Mouse (Mus musculus): ENCODE results near the gene Ncstn. TPM values are rescaled to one million over a fixed set of nuclear protein-coding genes. Genes with fewer than 3 reads are reported as not detected.

The Ncstn gene
- polyA plus RNA-seq, 1 experiment from 2014 or later: 133 TPM

DNA sequence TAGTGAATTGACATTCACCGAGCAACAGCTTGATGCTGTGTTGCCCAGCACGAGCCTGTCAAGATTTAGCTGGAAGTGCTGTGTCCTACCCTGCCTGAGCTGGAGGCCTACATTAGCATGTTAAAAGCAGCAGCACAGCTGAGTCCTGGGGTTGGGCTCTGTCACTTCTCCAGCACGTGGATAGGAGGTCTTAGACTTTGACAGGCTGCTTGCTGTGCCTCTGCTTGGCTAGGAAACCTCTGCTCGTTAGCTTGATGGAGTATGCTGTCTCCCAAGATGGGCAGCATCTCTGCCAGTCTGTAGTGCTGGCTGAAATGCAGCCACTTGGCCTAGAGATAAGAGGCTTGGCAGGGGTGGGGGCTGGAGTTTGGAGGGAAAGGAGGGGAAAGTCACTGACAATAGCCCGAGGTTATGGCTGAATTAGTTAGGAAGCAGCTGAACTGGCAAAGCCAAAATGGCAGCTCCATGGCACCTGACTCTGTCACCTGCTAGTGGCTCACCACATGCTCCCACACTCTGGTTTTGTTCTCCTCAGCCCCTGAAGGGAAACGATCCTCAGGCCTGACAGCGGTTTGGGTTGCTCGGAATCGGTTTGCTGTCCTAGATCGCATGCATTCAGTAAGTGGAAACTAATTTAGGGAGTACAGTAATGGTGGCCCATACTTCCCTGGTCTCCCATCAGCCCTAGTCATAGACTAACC, 25.3 kb upstream of the Ncstn start:
- DNase-seq (no peak), ATAC-seq (ENCODE audit: insufficient read depth) (no peak)
- no peak overlapping the region for H3K4me3 ChIP-seq (ENCODE audit: low read depth, low read length)
- 82% methylated on average over 10 of the region's 10 CpGs for WGBS
- H3K9ac ChIP-seq: no peak overlapping the region
- H3K27me3 ChIP-seq (ENCODE audit: insufficient read depth, low read length): no peaks in the 10 kb centered on the region
- H3K4me2 ChIP-seq: no peak overlapping the region
- H3K27ac ChIP-seq (ENCODE audit: low read depth): no peak overlapping the region
- no peak for TF ChIP-seq CTCF (IDR thresholded peaks at IDR 0.05; ENCODE audit: low read depth)
- no peaks in the 10 kb centered on the region for H3K9me3 ChIP-seq (ENCODE audit: low read depth, low read length)
- peaks cover 99% of the 10 kb centered on the region for H3K36me3 ChIP-seq (ENCODE audit: insufficient read depth)
- no peaks in the 10 kb centered on the region for H3K4me1 ChIP-seq (ENCODE audit: insufficient read depth)

DNA sequence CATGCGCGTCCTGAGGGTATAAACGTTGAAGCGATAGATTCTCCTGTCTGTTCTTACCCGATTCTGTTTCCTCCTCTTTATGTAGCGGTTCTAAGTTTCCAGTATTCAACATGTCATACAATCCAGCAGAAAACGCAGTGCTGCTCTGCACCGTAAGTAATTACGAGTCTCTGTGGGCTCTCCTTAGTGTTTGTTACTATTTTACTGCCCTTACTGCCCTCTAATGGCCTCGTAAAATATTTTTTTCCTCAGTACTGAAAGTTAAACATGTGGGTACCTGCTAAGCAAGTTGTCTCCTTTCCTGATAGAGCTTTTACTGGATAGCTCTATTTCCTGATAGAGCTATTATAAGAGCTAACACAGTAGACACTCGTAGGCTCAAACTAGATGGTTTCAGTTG, 22.5 kb upstream of the Ncstn start:
- TF ChIP-seq CTCF (IDR thresholded peaks at IDR 0.05; ENCODE audit: low read depth): no peak
- WGBS: 80% methylated on average over 11 of the region's 11 CpGs

DNA sequence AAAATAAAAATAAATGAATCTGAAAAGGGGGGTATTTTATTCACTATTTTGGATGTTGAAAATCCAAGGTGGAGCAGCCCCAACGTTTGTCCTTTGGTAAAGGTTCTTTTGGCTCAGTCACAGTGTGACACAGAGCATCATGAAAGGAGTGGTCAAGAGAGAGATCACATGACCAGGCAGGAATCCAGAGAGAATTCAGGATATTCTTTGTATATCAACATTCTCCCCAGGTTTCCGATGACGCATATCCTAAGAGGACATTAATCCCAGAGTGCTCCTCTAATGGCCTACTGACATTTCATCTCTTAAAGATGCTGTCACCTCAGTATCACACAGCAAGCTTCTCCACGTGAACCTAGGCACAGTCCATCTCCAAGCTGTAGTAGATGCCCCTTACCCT, 21.0 kb upstream of the Ncstn start:
- no peak for ATAC-seq (ENCODE audit: insufficient read depth)
- TF ChIP-seq CTCF (IDR thresholded peaks at IDR 0.05; ENCODE audit: low read depth): no peak
- peaks cover 93% of the 10 kb centered on the region for H3K36me3 ChIP-seq (ENCODE audit: insufficient read depth)

More for the DNA sequence above, 22.5 kb upstream of the Ncstn start:
- Histone ChIP-seq H3K27ac (ENCODE audit: low read depth) (no peak overlapping the region), H3K27me3 (ENCODE audit: insufficient read depth, low read length) (no peaks in the 10 kb centered on the region), H3K4me2 (no peak overlapping the region), H3K4me1 (ENCODE audit: insufficient read depth) (no peaks in the 10 kb centered on the region), H3K9me3 (ENCODE audit: low read depth, low read length) (no peaks in the 10 kb centered on the region), H3K4me3 (ENCODE audit: low read depth, low read length) (no peak overlapping the region), H3K9ac (no peak overlapping the region), H3K36me3 (ENCODE audit: insufficient read depth) (peaks cover 97% of the 10 kb centered on the region)
- peak; percentile 19 for DNase-seq
- no peak for ATAC-seq (ENCODE audit: insufficient read depth)

DNA sequence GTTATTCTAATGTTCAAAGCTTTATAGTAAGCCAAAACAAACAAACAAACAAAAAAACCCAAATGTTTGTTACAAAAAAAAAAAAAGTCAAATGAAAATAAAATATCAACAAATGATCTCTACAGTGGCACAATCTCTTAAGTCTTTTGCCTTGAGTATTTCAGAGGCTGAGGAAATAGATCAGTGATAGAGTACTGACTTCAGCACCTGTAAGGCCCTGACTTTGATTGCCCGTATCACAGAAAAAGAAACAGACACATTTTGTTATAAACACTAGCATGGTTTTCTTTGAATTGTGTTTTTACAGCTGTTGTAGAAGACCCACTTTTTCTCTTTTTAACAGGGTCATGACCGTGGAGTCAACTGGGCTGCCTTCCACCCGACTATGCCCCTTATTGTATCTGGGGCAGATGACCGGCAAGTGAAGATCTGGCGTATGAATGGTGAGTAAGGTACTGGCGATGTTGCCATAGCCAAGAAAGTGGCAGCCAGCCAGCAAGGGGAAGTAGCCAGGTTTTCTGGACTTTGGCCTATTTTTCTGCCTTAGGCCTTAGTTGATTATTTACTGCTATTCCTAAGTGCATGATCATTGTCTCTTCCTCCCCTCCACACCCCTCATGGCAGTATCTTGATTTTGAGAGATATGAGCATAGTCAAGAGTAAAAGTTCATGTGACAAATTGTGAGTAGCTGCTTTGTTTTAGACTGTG, 16.9 kb upstream of the Ncstn start:
- ATAC-seq (ENCODE audit: insufficient read depth) (no peak), DNase-seq (no peak)
- Histone ChIP-seq H3K27me3 (ENCODE audit: insufficient read depth, low read length) (no peaks in the 10 kb centered on the region), H3K9me3 (ENCODE audit: low read depth, low read length) (no peaks in the 10 kb centered on the region), H3K27ac (ENCODE audit: low read depth) (no peak overlapping the region), H3K4me1 (ENCODE audit: insufficient read depth) (no peaks in the 10 kb centered on the region), H3K9ac (no peak overlapping the region), H3K4me3 (ENCODE audit: low read depth, low read length) (no peak overlapping the region), H3K36me3 (ENCODE audit: insufficient read depth) (peaks cover 92% of the 10 kb centered on the region), H3K4me2 (no peak overlapping the region)
- no peak for TF ChIP-seq CTCF (IDR thresholded peaks at IDR 0.05; ENCODE audit: low read depth)
- 81% methylated on average over 6 of the region's 6 CpGs for WGBS

More for the DNA sequence above, 21.0 kb upstream of the Ncstn start:
- Histone ChIP-seq H3K4me1 (ENCODE audit: insufficient read depth) (no peaks in the 10 kb centered on the region), H3K4me3 (ENCODE audit: low read depth, low read length) (no peak overlapping the region), H3K9me3 (ENCODE audit: low read depth, low read length) (no peaks in the 10 kb centered on the region), H3K27me3 (ENCODE audit: insufficient read depth, low read length) (no peaks in the 10 kb centered on the region), H3K9ac (no peak overlapping the region), H3K4me2 (no peak overlapping the region), H3K27ac (ENCODE audit: low read depth) (no peak overlapping the region)
- WGBS: 71% methylated on average over 4 of the region's 4 CpGs
- no peak for DNase-seq

DNA sequence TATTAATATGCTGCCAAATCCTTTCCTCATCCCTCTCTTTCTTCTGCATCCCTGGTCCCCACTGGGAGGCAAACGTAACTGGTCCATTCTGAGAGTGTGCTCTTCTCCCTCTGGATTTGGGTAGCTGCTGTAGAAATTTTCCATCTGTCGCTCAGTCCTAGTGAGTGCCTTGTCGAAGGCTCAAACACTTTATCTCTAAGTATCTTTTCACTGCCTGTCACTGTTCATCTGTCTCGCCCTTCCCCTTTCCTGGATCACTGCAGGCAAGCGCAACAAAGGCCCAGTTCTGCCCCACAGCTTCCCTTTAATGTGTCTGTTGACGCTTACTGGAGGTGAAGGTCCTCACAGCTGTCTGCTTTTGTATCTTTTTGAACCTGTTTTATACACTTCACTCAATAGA, 12.6 kb upstream of the Ncstn start:
- H3K4me1 ChIP-seq (ENCODE audit: insufficient read depth): no peaks in the 10 kb centered on the region
- no peaks in the 10 kb centered on the region for H3K27me3 ChIP-seq (ENCODE audit: insufficient read depth, low read length)
- WGBS: 40% methylated on average over 6 of the region's 6 CpGs
- H3K4me2 ChIP-seq: no peak overlapping the region
- no peaks in the 10 kb centered on the region for H3K9me3 ChIP-seq (ENCODE audit: low read depth, low read length)
- H3K9ac ChIP-seq: no peak overlapping the region
- no peak for TF ChIP-seq CTCF (IDR thresholded peaks at IDR 0.05; ENCODE audit: low read depth)
- H3K27ac ChIP-seq (ENCODE audit: low read depth): no peak overlapping the region
- DNase-seq (peak; percentile 59), ATAC-seq (ENCODE audit: insufficient read depth) (peak; percentile 74)
- H3K36me3 ChIP-seq (ENCODE audit: insufficient read depth): peaks cover 91% of the 10 kb centered on the region
- no peak overlapping the region for H3K4me3 ChIP-seq (ENCODE audit: low read depth, low read length)

DNA sequence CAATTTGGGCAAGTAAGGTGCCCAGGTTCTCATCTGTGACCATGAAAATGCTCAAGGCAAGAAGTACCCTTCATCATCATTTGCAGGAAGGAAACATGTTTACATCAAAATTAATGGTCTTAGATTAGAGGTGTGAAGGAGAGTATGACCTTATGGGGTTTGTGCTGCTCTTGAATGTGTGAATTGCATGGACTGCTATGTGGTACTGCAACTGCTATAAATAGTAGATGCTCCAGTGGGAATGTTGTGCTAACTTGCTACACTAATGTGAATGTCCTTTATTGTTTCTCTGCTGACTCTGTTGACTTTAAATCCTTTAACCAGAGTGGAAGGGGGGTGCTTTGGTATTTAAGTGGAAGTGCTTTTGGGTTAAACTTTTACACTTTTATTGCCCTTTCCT, 11.7 kb upstream of the Ncstn start:
- DNase-seq: no peak
- no peak overlapping the region for H3K4me2 ChIP-seq

DNA sequence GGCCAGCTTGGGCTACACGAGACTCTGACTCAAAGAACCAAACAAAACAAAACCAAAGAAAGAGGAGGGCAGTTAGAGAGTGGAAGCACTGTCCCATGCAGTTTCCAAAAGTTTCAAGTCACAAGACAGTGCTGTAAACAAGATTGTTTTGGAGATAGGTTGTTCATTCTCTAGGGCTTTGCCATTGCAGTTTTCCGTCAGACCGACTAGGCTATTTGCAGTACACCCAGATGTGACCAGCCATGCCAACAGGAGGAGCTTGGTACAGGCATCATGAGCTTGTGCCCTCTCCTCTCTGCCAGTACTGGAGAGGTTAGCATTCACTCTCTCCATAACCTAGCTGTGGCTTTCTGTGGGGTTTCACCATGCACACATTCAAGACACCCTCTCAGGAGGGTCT, 10.9 kb upstream of the Ncstn start:
- Histone ChIP-seq H3K9ac (no peak overlapping the region), H3K27me3 (ENCODE audit: insufficient read depth, low read length) (no peaks in the 10 kb centered on the region), H3K27ac (ENCODE audit: low read depth) (no peak overlapping the region), H3K4me3 (ENCODE audit: low read depth, low read length) (no peak overlapping the region), H3K4me2 (no peak overlapping the region), H3K36me3 (ENCODE audit: insufficient read depth) (peaks cover 95% of the 10 kb centered on the region), H3K9me3 (ENCODE audit: low read depth, low read length) (no peaks in the 10 kb centered on the region), H3K4me1 (ENCODE audit: insufficient read depth) (no peaks in the 10 kb centered on the region)
- ATAC-seq (ENCODE audit: insufficient read depth): no peak
- no peak for DNase-seq
- no peak for TF ChIP-seq CTCF (IDR thresholded peaks at IDR 0.05; ENCODE audit: low read depth)
- WGBS: 73% methylated on average over 3 of the region's 3 CpGs

More for the DNA sequence above, 11.7 kb upstream of the Ncstn start:
- H3K9me3 ChIP-seq (ENCODE audit: low read depth, low read length): no peaks in the 10 kb centered on the region
- peaks cover 91% of the 10 kb centered on the region for H3K36me3 ChIP-seq (ENCODE audit: insufficient read depth)
- no peak for TF ChIP-seq CTCF (IDR thresholded peaks at IDR 0.05; ENCODE audit: low read depth)
- no peak for ATAC-seq (ENCODE audit: insufficient read depth)
- no peak overlapping the region for H3K27ac ChIP-seq (ENCODE audit: low read depth)
- H3K9ac ChIP-seq: no peak overlapping the region
- H3K27me3 ChIP-seq (ENCODE audit: insufficient read depth, low read length): no peaks in the 10 kb centered on the region
- H3K4me1 ChIP-seq (ENCODE audit: insufficient read depth): no peaks in the 10 kb centered on the region
- no peak overlapping the region for H3K4me3 ChIP-seq (ENCODE audit: low read depth, low read length)

All from lung, embryonic 14.5 days (tissue).